Mouse (Mus musculus): ENCODE data around the gene Casp7. TPM values are rescaled to one million over a fixed set of nuclear protein-coding genes. Genes with fewer than 3 reads are reported as not detected.

Casp7 gene
- polyA plus RNA-seq, 1 experiment from 2014 or later, result 18.0 TPM

- Histone ChIP-seq H3K4me2 (ENCODE audit: low read depth, low read length) (no peak overlapping the region), H3K9ac (replicated peaks; ENCODE audit: low read depth, low read length) (no peak overlapping the region), H3K27me3 (ENCODE audit: control insufficient read depth, insufficient read depth, low read length) (no peaks in the 10 kb centered on the region), H3K4me3 (ENCODE audit: low read depth, low read length) (no peak overlapping the region), H3K4me1 (ENCODE audit: control insufficient read depth, insufficient read depth, low read length) (no peaks in the 10 kb centered on the region), H3K36me3 (ENCODE audit: control insufficient read depth, insufficient read depth, low read length) (no peaks in the 10 kb centered on the region), H3K9me3 (ENCODE audit: control insufficient read depth, low read length) (no peaks in the 10 kb centered on the region), H3K27ac (ENCODE audit: low read depth, low read length) (no peak overlapping the region)
- WGBS, result 85% methylated on average over 8 of the region's 8 CpGs
- no peak for ATAC-seq (ENCODE audit: low read depth)
Observed at GRCm38 (mm10) chr19:56449537-56449936, 52.6 kb downstream of the Casp7 start.

- no peak for ATAC-seq (ENCODE audit: low read depth)
- WGBS, result 84% methylated on average over 5 of the region's 5 CpGs
- no peaks in the 10 kb centered on the region for H3K36me3 ChIP-seq (ENCODE audit: control insufficient read depth, insufficient read depth, low read length)
Observed at GRCm38 (mm10) chr19:56450892-56451291, 54.0 kb downstream of the Casp7 start.

GRCm38 (mm10) chr19:56451867-56452266, 54.9 kb downstream of the Casp7 start:
- Histone ChIP-seq H3K4me1 (ENCODE audit: control insufficient read depth, insufficient read depth, low read length) (no peaks in the 10 kb centered on the region), H3K27me3 (ENCODE audit: control insufficient read depth, insufficient read depth, low read length) (no peaks in the 10 kb centered on the region), H3K36me3 (ENCODE audit: control insufficient read depth, insufficient read depth, low read length) (no peaks in the 10 kb centered on the region), H3K4me2 (ENCODE audit: low read depth, low read length) (no peak overlapping the region), H3K9ac (replicated peaks; ENCODE audit: low read depth, low read length) (no peak overlapping the region), H3K27ac (ENCODE audit: low read depth, low read length) (no peak overlapping the region), H3K4me3 (ENCODE audit: low read depth, low read length) (no peak overlapping the region), H3K9me3 (ENCODE audit: control insufficient read depth, low read length) (no peaks in the 10 kb centered on the region)
- no peak for ATAC-seq (ENCODE audit: low read depth)
- WGBS, result 92% methylated on average over 4 of the region's 4 CpGs

More at GRCm38 (mm10) chr19:56450892-56451291, 54.0 kb downstream of the Casp7 start:
- Histone ChIP-seq H3K9ac (replicated peaks; ENCODE audit: low read depth, low read length) (no peak overlapping the region), H3K4me3 (ENCODE audit: low read depth, low read length) (no peak overlapping the region), H3K27ac (ENCODE audit: low read depth, low read length) (no peak overlapping the region), H3K4me1 (ENCODE audit: control insufficient read depth, insufficient read depth, low read length) (no peaks in the 10 kb centered on the region), H3K9me3 (ENCODE audit: control insufficient read depth, low read length) (no peaks in the 10 kb centered on the region), H3K27me3 (ENCODE audit: control insufficient read depth, insufficient read depth, low read length) (no peaks in the 10 kb centered on the region), H3K4me2 (ENCODE audit: low read depth, low read length) (no peak overlapping the region)

GRCm38 (mm10) chr19:56452421-56452820, 55.5 kb downstream of the Casp7 start:
- WGBS, result 96% methylated on average over 2 of the region's 2 CpGs
- no peak for ATAC-seq (ENCODE audit: low read depth)

GRCm38 (mm10) chr19:56454862-56455261, 57.9 kb downstream of the Casp7 start:
- whole genome bisulfite sequencing, result 81% methylated on average over 4 of the region's 4 CpGs
- Histone ChIP-seq H3K27ac (ENCODE audit: low read depth, low read length) (no peak overlapping the region), H3K4me3 (ENCODE audit: low read depth, low read length) (no peak overlapping the region), H3K9me3 (ENCODE audit: control insufficient read depth, low read length) (no peaks in the 10 kb centered on the region), H3K9ac (replicated peaks; ENCODE audit: low read depth, low read length) (no peak overlapping the region), H3K27me3 (ENCODE audit: control insufficient read depth, insufficient read depth, low read length) (no peaks in the 10 kb centered on the region), H3K4me1 (ENCODE audit: control insufficient read depth, insufficient read depth, low read length) (no peaks in the 10 kb centered on the region), H3K36me3 (ENCODE audit: control insufficient read depth, insufficient read depth, low read length) (no peaks in the 10 kb centered on the region), H3K4me2 (ENCODE audit: low read depth, low read length) (no peak overlapping the region)
- no peak for ATAC-seq (ENCODE audit: low read depth)

More at GRCm38 (mm10) chr19:56452421-56452820, 55.5 kb downstream of the Casp7 start:
- Histone ChIP-seq H3K27me3 (ENCODE audit: control insufficient read depth, insufficient read depth, low read length) (no peaks in the 10 kb centered on the region), H3K4me2 (ENCODE audit: low read depth, low read length) (no peak overlapping the region), H3K36me3 (ENCODE audit: control insufficient read depth, insufficient read depth, low read length) (no peaks in the 10 kb centered on the region), H3K4me3 (ENCODE audit: low read depth, low read length) (no peak overlapping the region), H3K4me1 (ENCODE audit: control insufficient read depth, insufficient read depth, low read length) (no peaks in the 10 kb centered on the region), H3K9me3 (ENCODE audit: control insufficient read depth, low read length) (no peaks in the 10 kb centered on the region), H3K27ac (ENCODE audit: low read depth, low read length) (no peak overlapping the region), H3K9ac (replicated peaks; ENCODE audit: low read depth, low read length) (no peak overlapping the region)

- no peaks in the 10 kb centered on the region for H3K4me1 ChIP-seq (ENCODE audit: control insufficient read depth, insufficient read depth, low read length)
- H3K9ac ChIP-seq (replicated peaks; ENCODE audit: low read depth, low read length), result no peak overlapping the region
- H3K36me3 ChIP-seq (ENCODE audit: control insufficient read depth, insufficient read depth, low read length), result no peaks in the 10 kb centered on the region
- no peaks in the 10 kb centered on the region for H3K27me3 ChIP-seq (ENCODE audit: control insufficient read depth, insufficient read depth, low read length)
- no peak for ATAC-seq (ENCODE audit: low read depth)
- no peak overlapping the region for H3K4me3 ChIP-seq (ENCODE audit: low read depth, low read length)
- no peak overlapping the region for H3K4me2 ChIP-seq (ENCODE audit: low read depth, low read length)
- no peak overlapping the region for H3K27ac ChIP-seq (ENCODE audit: low read depth, low read length)
- no peaks in the 10 kb centered on the region for H3K9me3 ChIP-seq (ENCODE audit: control insufficient read depth, low read length)
- WGBS, result 49% methylated on average over 2 of the region's 2 CpGs
Observed at GRCm38 (mm10) chr19:56455369-56455768, 58.4 kb downstream of the Casp7 start.

GRCm38 (mm10) chr19:56457569-56457968, 60.6 kb downstream of the Casp7 start:
- Histone ChIP-seq H3K27me3 (ENCODE audit: control insufficient read depth, insufficient read depth, low read length) (no peaks in the 10 kb centered on the region), H3K36me3 (ENCODE audit: control insufficient read depth, insufficient read depth, low read length) (no peaks in the 10 kb centered on the region), H3K4me3 (ENCODE audit: low read depth, low read length) (no peak overlapping the region), H3K9ac (replicated peaks; ENCODE audit: low read depth, low read length) (no peak overlapping the region), H3K9me3 (ENCODE audit: control insufficient read depth, low read length) (no peaks in the 10 kb centered on the region), H3K27ac (ENCODE audit: low read depth, low read length) (no peak overlapping the region), H3K4me2 (ENCODE audit: low read depth, low read length) (no peak overlapping the region), H3K4me1 (ENCODE audit: control insufficient read depth, insufficient read depth, low read length) (no peaks in the 10 kb centered on the region)
- WGBS, result 79% methylated on average over 4 of the region's 4 CpGs
- no peak for ATAC-seq (ENCODE audit: low read depth)

- H3K27me3 ChIP-seq (ENCODE audit: control insufficient read depth, insufficient read depth, low read length), result no peaks in the 10 kb centered on the region
- no peak overlapping the region for H3K9ac ChIP-seq (replicated peaks; ENCODE audit: low read depth, low read length)
- no peaks in the 10 kb centered on the region for H3K9me3 ChIP-seq (ENCODE audit: control insufficient read depth, low read length)
- WGBS, result 89% methylated on average over 10 of the region's 10 CpGs
- H3K4me1 ChIP-seq (ENCODE audit: control insufficient read depth, insufficient read depth, low read length), result no peaks in the 10 kb centered on the region
- no peak overlapping the region for H3K27ac ChIP-seq (ENCODE audit: low read depth, low read length)
- no peak overlapping the region for H3K4me2 ChIP-seq (ENCODE audit: low read depth, low read length)
- no peak overlapping the region for H3K4me3 ChIP-seq (ENCODE audit: low read depth, low read length)
- no peaks in the 10 kb centered on the region for H3K36me3 ChIP-seq (ENCODE audit: control insufficient read depth, insufficient read depth, low read length)
- no peak for ATAC-seq (ENCODE audit: low read depth)
Observed at GRCm38 (mm10) chr19:56459154-56460050, 62.5 kb downstream of the Casp7 start.

GRCm38 (mm10) chr19:56460241-56460640, 63.3 kb downstream of the Casp7 start:
- 84% methylated on average over 2 of the region's 2 CpGs for WGBS
- no peak overlapping the region for H3K4me3 ChIP-seq (ENCODE audit: low read depth, low read length)

More at GRCm38 (mm10) chr19:56460241-56460640, 63.3 kb downstream of the Casp7 start:
- no peak for ATAC-seq (ENCODE audit: low read depth)
- no peak overlapping the region for H3K4me2 ChIP-seq (ENCODE audit: low read depth, low read length)
- H3K9ac ChIP-seq (replicated peaks; ENCODE audit: low read depth, low read length), result no peak overlapping the region
- H3K27me3 ChIP-seq (ENCODE audit: control insufficient read depth, insufficient read depth, low read length), result no peaks in the 10 kb centered on the region
- no peak overlapping the region for H3K27ac ChIP-seq (ENCODE audit: low read depth, low read length)
- H3K4me1 ChIP-seq (ENCODE audit: control insufficient read depth, insufficient read depth, low read length), result no peaks in the 10 kb centered on the region
- no peaks in the 10 kb centered on the region for H3K9me3 ChIP-seq (ENCODE audit: control insufficient read depth, low read length)
- no peaks in the 10 kb centered on the region for H3K36me3 ChIP-seq (ENCODE audit: control insufficient read depth, insufficient read depth, low read length)
